Mouse (Mus musculus): ENCODE data around the gene Skor1.

Skor1 gene

DNA sequence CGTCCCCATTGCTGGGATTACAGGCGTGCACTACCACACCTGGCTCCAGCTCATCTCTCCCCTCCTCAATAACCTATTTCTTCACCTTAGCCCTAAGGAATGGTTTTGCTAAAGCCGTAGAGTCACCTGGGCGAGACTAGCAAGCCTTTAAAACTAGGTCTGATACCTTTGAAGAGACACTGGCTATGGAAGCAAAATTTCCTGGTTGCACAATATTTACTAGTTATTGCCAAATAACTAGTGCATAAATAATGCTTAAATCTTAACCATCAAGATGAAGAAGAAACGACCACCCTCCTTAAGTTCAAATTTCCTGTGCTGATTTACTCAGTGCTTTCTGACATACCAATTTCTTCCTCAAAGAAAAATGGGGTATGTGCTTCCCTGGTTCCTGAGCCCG, 15.1 kb downstream of the Skor1 start:
- no peak for DNase-seq (ENCODE audit: low spot score)

DNA sequence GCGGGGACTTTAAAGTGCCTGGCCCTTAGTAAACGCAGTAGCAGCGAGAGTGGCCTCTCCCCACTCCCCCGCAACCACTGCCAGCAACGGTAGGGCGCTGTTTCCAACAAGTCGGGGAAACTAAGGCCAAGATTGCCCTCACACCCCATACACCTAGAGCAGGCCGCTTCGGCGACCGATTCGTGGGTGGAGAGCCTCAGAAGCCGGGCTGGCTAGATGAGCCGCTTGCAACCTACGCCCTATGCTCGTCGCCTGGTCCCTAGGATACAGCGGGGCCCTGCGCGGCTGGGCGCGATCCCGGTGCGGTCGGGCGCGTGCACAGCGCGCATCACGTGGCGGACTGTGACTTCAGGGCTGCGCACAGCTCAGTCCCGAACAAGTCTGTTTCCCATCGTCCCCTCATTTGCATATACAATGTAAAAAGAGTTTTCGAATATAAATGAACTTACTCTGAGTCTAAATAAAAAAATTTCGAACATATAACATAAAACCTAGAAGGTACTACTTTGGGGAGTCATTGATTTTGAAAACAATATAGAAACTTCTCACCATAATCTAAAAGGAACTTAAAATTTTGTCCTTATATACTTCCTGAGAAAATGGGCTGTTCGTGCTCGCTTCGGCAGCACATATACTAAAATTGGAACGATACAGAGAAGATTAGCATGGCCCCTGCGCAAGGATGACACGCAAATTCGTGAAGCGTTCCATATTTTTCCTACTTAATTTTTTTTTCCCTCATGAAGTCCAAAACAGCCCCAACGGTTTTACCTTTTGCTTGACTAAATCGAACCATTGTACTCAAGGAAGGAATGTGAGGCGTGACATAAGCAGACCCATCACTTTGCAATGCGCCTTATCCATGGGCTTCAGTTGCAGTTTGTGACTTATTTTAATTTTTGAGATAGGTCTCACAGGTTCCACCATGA, 15.8 kb downstream of the Skor1 start:
- DNase-seq (ENCODE audit: low spot score) = peak; percentile 95

DNA sequence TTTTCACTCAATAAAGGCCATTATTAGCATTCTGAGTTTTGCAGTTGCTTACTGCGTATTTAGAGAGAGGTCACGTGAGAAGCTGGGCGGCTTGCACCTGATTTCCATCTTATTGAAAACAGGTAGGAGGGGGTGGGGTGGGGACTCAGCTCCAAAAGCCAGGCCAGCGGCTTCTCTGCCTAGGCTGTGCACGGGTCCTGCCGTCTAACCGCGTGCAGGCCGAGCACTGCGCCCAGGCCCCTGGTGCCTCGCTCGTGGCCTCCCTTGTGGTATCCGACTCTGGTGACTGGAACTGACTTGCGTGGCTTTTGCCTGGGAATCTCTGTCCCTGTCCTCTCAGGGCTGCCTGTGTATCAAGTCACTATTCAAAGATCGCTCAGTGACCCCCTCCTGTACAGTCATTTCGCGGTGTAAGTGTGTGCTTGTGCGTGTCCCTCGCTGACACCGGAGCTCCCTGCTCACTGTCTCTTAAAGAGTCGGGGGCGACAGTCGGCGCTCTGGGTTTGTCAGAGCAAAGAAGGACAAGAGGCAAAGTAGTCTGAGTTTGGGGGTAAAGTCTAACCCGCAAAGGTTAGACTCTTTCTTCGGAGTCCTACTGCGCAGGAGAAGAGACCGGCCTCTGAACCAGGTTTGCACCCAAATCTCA, 16.7 kb downstream of the Skor1 start:
- no peak for DNase-seq (ENCODE audit: low spot score)

DNA sequence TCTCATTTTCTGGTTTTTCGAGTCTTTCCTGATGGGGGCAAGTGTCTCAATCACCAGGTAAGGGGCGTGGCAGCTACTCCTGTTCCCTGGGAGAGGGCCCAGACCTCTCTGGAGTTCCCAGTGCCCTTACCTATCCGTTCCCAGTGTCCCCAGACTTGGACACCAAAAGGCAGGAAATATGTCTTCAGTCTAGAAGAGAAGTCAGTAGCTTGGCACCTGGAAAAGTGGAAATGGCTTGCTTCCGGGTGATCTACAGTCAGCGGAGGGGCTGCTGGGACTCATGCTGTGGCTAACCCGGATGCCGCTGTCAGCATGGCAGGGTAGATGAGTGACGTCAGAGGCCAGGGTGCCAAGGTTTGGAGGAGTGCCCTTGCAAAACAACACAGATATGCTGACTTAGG, 19.1 kb downstream of the Skor1 start:
- DNase-seq (ENCODE audit: low spot score) = peak; percentile 75

DNA sequence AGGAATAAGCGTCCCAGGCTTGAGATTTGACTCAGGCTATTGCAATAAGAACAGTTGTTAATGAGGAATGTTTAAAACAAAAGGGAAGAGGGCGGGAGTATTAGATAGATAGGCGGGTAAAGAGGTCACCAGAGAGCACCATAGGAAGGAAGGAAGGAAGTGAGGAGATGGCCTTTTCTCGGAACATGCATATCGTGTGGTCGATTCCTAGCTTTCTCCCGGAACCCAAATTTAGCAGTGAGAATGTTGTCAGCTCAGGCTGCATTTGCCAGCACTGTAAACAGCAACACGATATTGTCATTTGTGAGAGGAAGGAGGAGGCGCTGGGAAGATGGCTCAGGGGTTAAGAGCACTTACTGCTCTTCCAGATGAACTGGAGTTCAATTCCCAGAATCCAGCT, 24.2 kb downstream of the Skor1 start:
- peak; percentile 12 for DNase-seq (ENCODE audit: low spot score)

DNA sequence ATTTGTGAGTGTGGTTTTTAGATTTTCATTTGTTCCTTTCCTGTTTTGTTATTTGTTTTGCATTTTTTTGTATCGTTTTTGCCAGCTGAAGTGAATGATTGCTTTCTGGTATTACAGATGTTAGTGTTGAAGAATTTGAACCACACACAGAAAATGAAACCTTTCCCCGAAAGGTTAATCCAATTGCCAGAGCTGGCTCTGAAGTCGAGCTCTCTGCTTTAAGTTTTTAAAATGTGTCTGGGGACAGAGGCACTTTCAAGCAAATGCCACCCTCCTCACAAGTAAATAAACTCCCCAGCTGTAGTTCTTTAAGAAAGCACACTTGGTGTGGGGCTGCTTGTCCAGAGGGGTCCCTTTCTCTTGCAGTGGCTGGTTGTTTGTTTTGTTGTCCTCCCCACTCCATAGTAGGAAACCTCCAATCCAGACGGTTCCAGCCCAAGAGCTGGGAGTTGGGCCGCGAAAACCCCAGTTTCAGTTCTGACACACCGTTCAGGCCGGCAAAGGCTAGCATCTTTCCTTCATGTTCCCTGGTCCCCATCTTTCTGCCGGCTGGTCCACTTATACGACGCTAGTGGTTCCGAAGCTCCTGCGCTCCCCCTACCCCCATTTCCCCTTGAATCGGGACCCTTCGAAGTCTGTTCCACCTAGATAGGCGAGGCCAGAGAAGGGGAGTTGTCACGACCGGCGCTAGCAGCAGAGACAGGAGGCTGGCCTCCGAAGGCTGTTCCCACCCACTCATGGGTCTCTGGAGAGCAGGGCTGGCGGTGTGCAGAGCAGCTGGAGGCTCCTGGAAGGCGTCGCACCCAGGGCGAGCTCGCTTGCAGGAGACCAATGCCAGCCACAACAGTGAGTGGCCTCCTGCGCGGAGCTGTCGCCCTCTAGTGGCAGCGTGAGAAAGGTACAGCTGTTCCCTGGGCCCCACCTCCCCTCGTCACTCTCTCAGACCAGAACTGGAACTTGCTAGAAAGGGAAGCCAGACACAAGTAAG, 25.0 kb downstream of the Skor1 start:
- DNase-seq (ENCODE audit: low spot score) = peak; percentile 94

DNA sequence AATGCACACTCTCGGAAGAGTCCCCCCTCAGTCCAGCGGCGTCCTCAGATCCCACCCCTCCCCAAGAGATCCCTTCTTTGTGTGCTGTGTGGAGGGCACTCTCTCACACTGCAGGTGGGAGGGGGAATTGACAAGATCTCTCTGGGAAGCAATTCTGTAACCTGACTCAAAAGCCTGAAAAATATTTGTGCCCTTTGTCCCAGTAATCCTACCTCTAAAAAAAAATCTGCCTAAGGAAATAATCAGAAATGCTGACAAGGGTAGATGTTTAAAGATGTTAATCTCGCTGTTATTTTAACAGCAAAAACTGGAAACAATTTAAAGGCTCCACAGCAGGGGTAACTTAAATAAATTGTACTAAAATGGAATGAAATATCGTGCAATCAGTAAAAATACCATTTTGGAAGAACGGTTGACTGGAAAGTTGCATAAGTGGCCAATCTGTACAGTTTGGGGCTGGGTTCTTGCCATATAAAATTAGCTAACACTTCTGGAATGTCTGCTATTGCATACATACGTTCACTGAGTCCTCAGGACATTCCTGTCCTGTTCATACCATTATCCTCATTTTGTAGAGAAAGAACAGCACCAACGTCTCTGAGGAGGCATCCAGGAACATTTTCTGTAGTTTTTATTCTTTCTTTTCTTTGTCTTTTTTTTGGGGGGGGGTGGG, 26.5 kb downstream of the Skor1 start:
- DNase-seq (ENCODE audit: low spot score) = no peak

DNA sequence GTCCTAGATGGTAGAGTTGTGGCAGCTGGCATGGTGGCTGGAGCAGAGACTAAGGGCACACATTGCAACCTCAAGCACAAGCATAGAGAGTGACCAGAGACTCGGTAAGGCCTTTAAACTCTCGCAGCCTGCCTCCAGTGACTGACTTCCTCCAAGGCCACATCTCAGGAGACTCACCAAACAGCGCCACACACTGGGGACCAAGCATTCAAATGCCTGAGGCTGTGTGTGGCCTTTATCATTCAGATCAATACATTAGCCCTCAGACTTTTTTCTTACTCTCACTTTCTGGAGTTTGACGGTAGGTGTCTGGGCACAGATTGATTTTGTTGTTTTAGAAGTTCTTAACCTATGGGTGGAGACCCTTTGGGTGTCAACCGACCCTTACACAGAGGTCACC, 30.4 kb downstream of the Skor1 start:
- DNase-seq (ENCODE audit: low spot score) = no peak

DNA sequence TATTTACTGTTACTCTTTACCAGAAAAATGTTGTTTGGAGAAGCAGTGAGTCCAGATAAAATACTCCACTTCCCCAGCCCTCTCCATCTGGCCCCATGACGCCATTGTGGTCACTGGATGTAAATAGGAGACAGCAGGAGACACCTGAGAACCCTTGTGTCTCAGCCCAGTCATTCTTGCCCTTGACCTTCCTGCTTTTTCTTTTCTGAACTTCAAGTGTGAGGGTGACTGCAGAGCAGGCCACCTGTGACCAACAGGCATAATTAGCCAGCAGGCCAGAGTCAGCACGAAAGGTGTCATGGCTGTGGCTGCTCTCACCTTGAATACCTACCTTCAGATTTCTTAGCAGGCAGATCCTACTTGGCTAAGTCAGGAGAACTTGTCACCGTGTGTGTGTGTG, 36.2 kb downstream of the Skor1 start:
- DNase-seq (ENCODE audit: low spot score) = no peak

DNA sequence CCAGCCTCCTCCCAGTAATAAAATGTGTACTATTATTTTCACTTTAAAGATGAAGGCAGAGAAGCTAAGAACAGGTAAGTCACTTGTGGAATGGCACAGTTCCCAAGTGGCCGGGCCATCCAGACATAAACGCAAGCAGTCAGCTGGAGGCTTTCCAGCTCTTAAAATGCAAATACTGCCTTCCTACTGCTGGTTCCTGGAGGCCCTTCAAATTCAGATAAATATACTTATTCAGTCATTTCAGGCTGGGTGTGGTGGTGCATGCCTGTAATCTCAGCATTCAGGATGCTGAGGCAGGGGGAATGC, 39.0 kb downstream of the Skor1 start:
- peak; percentile 80 for DNase-seq (ENCODE audit: low spot score)

DNA sequence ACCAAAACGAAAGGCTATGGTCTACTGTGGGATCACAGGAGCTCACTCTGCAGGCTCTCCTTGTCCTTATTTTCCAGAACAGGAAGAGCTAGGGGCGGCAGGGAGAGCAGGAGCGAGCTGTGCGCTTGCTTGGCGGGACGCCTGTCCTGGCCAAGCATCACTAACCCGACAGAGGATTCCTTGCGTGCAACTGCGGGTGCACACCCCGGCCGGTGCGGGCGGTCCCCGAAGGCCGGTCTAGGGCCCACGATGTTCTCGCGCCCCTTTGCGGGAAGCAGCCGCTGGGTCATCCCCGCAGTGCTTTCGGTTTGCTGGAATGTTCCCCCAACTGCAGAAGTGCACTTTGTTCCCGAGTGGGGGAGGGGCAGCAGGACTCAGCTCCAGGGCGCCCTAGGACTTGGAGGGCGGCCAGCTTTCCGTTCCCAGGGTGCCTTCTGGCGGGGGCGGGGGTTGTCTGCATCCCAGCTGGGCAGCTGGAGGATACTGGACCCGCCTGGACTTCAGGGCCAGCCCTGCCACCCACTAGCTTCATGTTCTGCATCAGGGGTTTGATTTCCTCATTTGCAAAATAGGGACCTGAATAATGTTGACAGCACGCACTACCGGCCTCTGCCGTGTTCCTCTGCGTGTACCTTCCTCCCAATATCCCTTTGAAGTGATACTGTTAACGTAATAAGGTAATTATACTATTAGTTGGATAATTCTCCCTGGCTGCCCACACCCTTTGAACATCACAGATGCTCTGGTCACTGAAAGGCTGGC, 39.6 kb downstream of the Skor1 start:
- DNase-seq (ENCODE audit: low spot score) = peak; percentile 97

DNA sequence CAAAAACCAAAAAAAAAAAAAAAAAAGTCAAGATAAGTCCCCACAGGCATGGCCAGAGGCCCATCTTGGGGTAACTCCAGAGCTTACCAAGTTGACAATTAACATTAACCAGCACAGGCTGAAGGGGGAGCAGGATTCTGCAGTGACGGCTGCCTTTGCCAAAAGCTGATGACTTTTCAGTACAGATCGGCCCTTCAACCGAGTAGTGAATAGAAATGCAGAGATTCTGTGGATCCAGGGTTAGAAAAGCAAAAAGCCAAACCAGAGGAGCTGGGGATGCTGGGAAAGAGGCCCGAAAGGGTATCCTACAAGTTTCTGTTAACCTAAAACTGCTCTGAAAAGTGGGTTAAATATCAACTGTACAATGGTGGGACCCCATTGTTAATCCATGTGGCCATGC, 40.2 kb downstream of the Skor1 start:
- peak; percentile 28 for DNase-seq (ENCODE audit: low spot score)

DNA sequence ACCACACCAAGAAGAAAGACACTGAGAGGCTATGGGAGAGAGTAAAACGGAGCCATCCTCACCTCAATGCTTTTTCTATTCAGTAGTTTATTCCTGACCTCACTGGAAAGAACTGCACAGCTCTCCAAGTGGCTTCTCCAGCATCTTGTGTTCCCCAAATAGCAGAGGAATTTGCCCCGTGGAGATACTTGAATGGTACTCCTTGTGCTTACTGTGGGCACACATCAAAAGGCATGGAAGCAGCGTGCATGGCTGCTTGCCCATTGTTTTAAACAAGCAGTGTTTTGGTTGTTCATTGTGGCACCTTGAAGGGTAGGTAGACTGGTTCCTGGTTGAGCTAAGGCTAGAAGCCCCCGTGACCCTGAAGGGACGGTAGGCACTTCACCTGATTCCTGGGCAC, 48.1 kb downstream of the Skor1 start:
- DNase-seq (ENCODE audit: low spot score) = peak; percentile 73

DNA sequence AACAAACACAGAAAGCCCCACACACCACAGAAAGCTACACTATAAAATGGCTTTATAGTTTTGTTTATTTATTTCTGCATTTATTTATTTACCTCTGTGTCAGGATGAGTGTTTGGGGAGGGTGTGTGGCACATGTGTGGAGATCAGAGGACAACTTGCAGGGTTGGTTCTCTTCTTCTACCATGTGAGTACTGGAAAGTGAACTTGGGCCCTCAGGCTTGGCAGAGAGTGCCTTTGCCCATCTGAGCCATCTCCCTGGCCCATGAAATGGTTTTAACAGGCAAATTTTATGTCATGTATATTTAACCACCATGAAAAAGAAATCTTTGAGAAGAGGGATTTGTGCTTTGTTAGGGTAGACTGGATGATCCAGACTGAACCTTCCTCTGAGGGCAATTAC, 48.9 kb downstream of the Skor1 start:
- DNase-seq (ENCODE audit: low spot score) = no peak

DNA sequence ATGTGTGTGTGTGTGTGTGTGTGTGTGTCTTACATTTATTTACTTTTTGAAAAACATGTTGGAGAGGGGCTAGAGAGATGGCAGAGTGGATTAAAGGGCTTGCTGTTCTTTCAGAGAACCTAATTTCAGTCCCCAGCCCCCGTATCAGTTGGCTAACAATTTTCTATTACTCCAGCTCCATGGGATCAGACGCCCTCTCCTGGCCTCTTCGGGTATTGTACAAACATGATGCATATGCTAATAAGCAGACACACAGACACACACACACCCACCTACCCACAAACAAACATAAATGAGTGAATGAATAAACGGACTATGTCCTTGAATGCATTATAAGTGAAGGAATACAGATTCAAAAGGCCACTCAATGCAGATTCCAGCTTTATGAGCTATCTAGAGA, 49.4 kb downstream of the Skor1 start:
- no peak for DNase-seq (ENCODE audit: low spot score)

DNA sequence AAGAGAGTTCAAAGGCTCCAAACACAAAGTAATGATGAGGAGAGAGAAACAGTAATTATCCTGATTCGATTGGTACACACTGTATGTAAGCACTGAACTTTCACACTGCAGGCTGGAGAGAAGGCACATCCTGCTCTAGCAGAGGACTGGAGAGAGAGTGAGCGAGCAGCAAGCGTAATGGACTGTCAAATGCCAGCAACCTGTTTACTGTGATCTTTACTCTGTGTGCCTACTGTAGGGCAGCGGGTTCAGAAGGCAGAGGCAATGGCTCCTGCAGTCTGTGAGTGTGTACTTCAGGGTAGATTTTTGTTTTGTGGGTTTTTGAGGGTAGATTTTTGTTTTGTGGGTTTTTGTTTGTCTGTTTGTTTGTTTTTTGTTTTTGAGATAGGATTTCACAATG, 49.9 kb downstream of the Skor1 start:
- DNase-seq (ENCODE audit: low spot score) = no peak

DNA sequence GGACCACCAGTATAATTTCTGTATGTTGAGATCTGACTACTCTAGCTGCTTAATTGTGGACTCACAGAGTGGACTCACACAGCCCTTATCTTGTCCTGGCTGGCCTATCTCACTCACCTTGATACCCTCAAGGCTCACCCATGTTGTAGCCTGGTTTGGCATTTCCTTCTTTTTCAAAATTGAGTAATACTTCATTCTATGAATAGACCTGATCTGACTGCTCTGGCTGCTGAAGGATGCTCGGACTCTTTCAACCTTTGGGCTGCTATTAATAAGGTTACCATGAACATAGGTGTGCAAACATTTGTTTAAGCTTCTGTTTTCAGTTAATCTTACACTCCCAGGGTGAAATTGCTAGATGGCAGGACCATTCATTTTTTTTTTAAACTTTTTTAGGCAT, 51.6 kb downstream of the Skor1 start:
- no peak for DNase-seq (ENCODE audit: low spot score)

DNA sequence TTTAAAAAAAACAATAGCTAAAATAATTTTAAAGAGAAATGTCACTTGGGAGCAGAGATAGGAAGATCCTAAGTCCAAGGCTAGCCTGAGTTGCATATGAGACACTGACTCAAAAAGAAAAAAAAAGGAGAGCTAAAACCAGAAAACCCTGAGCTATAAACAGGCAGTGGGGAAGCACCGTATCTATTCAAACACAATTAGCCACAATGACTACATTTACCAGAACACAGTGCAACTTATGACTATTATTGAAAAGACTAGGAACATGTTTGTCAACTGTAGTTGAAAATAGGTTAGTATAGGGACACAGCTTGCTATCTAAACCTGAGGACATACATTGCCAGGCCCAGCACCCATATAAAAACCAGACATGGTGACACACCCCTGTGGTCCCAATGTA, 54.7 kb downstream of the Skor1 start:
- no peak for DNase-seq (ENCODE audit: low spot score)

DNA sequence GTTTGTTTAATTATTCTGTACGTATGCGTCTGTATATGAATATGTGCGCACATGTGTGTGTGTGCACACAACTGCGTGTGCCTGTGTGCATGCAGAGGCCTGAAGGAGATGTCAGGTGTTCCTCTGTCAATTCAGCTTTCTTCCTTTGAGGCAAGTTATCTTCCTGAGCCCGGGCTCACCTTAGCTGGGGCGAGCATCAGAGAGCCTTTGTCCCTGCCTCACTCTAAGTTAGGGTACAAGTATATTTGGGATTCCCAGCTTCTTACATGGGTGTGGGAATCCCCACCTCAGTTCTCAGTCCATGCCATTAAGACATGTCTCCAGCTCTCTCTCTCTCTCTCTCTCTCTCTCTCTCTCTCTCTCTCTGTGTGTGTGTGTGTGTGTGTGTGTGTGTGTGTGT, 56.2 kb downstream of the Skor1 start:
- no peak for DNase-seq (ENCODE audit: low spot score)

DNA sequence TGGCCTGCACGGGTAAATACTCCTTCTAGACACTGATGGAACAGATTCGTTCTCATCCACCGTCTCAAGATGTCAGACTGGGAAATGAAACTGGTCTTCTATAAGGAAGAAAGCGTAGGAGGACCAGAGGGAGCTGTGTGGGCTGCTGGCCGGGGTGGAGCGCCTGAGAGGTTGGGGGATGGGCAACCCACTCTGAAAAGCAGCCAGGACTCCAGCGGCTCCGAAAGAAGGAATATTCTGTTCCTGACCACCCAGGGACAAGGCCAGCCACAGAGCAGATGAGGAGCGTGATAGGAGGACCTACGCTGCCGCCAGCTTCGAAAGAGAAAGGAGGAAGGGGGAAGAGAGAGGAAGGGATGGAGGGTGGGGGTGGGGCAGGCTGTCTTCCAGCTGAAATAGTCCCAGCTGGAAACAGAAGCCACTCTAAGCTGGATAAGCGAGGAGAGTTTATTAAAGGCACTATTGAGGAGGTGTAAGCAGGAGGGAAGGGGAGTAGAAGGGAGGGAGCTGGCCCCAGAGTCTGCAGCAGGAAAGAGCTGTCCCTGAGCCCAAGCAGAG, 56.7 kb downstream of the Skor1 start:
- DNase-seq (ENCODE audit: low spot score) = peak; percentile 81

Measured in lung, postnatal 25 days (tissue).